Mouse (Mus musculus): Measurements from ENCODE around the gene Pomt1. TPM values are rescaled to one million over a fixed set of nuclear protein-coding genes. Genes with fewer than 3 reads are reported as not detected.
"Not testable (repeated sequence)": the region's sequence is repeated elsewhere in the genome, so short reads cannot be mapped to it uniquely, and the experiment has no call there.

Gene Pomt1
- polyA plus RNA-seq, 1 experiment = 18.4 TPM

GRCm38 (mm10) chr2:32295285-32295684 is 58.9 kb downstream of the Pomt1 start:
- H3K4me3 ChIP-seq (ENCODE audit: low read depth, low read length) = no peak overlapping the region
- peaks cover 48% of the 10 kb centered on the region for H3K36me3 ChIP-seq (ENCODE audit: control insufficient read depth, insufficient read depth, low read length)
- H3K27ac ChIP-seq (ENCODE audit: insufficient read depth, low read depth, low read length) = no peak overlapping the region
- 86% methylated on average over 3 of the region's 3 CpGs for WGBS
- no peaks in the 10 kb centered on the region for H3K4me1 ChIP-seq (ENCODE audit: control insufficient read depth, insufficient read depth, insufficient read length, low read length)
- H3K27me3 ChIP-seq (ENCODE audit: control insufficient read depth, insufficient read depth, low read length) = no peaks in the 10 kb centered on the region
- TF ChIP-seq CTCF (IDR thresholded peaks at IDR 0.05; ENCODE audit: extremely low read depth, insufficient read length, insufficient replicate concordance, low read depth, low read length) (no peak), POLR2A (IDR thresholded peaks at IDR 0.05; ENCODE audit: low read depth, low read length) (no peak)

GRCm38 (mm10) chr2:32295842-32296241 is 59.5 kb downstream of the Pomt1 start:
- peaks cover 51% of the 10 kb centered on the region for H3K36me3 ChIP-seq (ENCODE audit: control insufficient read depth, insufficient read depth, low read length)
- not testable (repeated sequence) for H3K27ac ChIP-seq (ENCODE audit: insufficient read depth, low read depth, low read length); H3K4me1 ChIP-seq (ENCODE audit: control insufficient read depth, insufficient read depth, insufficient read length, low read length); H3K4me3 ChIP-seq (ENCODE audit: low read depth, low read length); H3K27me3 ChIP-seq (ENCODE audit: control insufficient read depth, insufficient read depth, low read length)
- WGBS = 86% methylated on average over 2 of the region's 2 CpGs

GRCm38 (mm10) chr2:32299469-32299868 is 63.1 kb downstream of the Pomt1 start:
- Histone ChIP-seq H3K27ac (ENCODE audit: insufficient read depth, low read depth, low read length) (no peak overlapping the region), H3K36me3 (ENCODE audit: control insufficient read depth, insufficient read depth, low read length) (peaks cover 61% of the 10 kb centered on the region), H3K27me3 (ENCODE audit: control insufficient read depth, insufficient read depth, low read length) (no peaks in the 10 kb centered on the region), H3K4me1 (ENCODE audit: control insufficient read depth, insufficient read depth, insufficient read length, low read length) (no peaks in the 10 kb centered on the region), H3K4me3 (ENCODE audit: low read depth, low read length) (no peak overlapping the region)
- no peak for TF ChIP-seq POLR2A (IDR thresholded peaks at IDR 0.05; ENCODE audit: low read depth, low read length)
- TF ChIP-seq CTCF (IDR thresholded peaks at IDR 0.05; ENCODE audit: extremely low read depth, insufficient read length, insufficient replicate concordance, low read depth, low read length) = no peak
- 93% methylated on average over 4 of the region's 4 CpGs for WGBS

GRCm38 (mm10) chr2:32302952-32303351 is 66.6 kb downstream of the Pomt1 start:
- no peak overlapping the region for H3K4me3 ChIP-seq (ENCODE audit: low read depth, low read length)
- no peak overlapping the region for H3K27ac ChIP-seq (ENCODE audit: insufficient read depth, low read depth, low read length)
- no peaks in the 10 kb centered on the region for H3K4me1 ChIP-seq (ENCODE audit: control insufficient read depth, insufficient read depth, insufficient read length, low read length)
- TF ChIP-seq POLR2A (IDR thresholded peaks at IDR 0.05; ENCODE audit: low read depth, low read length) = no peak
- peak; percentile 23; the same call in 1 of the 2 replicates for TF ChIP-seq CTCF (IDR thresholded peaks at IDR 0.05; ENCODE audit: extremely low read depth, insufficient read length, insufficient replicate concordance, low read depth, low read length)
- 91% methylated on average over 10 of the region's 10 CpGs for WGBS
- H3K36me3 ChIP-seq (ENCODE audit: control insufficient read depth, insufficient read depth, low read length) = peaks cover 78% of the 10 kb centered on the region
- H3K27me3 ChIP-seq (ENCODE audit: control insufficient read depth, insufficient read depth, low read length) = no peaks in the 10 kb centered on the region

- H3K36me3 ChIP-seq (ENCODE audit: control insufficient read depth, insufficient read depth, low read length) = peaks cover 70% of the 10 kb centered on the region
- 62% methylated on average over 8 of the region's 8 CpGs for WGBS
- H3K27me3 ChIP-seq (ENCODE audit: control insufficient read depth, insufficient read depth, low read length) = no peaks in the 10 kb centered on the region
- no peak overlapping the region for H3K27ac ChIP-seq (ENCODE audit: insufficient read depth, low read depth, low read length)
- H3K4me3 ChIP-seq (ENCODE audit: low read depth, low read length) = no peak overlapping the region
- no peak for TF ChIP-seq POLR2A (IDR thresholded peaks at IDR 0.05; ENCODE audit: low read depth, low read length)
- peak; percentile 66; the same call in 1 of the 2 replicates for TF ChIP-seq CTCF (IDR thresholded peaks at IDR 0.05; ENCODE audit: extremely low read depth, insufficient read length, insufficient replicate concordance, low read depth, low read length)
- H3K4me1 ChIP-seq (ENCODE audit: control insufficient read depth, insufficient read depth, insufficient read length, low read length) = no peaks in the 10 kb centered on the region
Measured at GRCm38 (mm10) chr2:32304145-32304832, 67.9 kb downstream of the Pomt1 start.

Other genes starting within 250 kb of the Pomt1 start
- 8.2 and 25.3 TPM in 2 replicates for gene Fam78a, start 151.7 kb upstream of the Pomt1 start, polyA plus RNA-seq (2012; rRNA removed)
- 2.2 and 3.5 TPM in 2 replicates for gene Plpp7, start 141.1 kb upstream of the Pomt1 start, polyA plus RNA-seq (2012; rRNA removed)
- 16.3 and 23.4 TPM in 2 replicates for gene Prrc2b, start 85.5 kb upstream of the Pomt1 start, polyA plus RNA-seq (2012; rRNA removed)
- gene Uck1, start 23.6 kb downstream of the Pomt1 start, polyA plus RNA-seq (2012; rRNA removed) = 39.0 and 64.9 TPM in 2 replicates
- gene Golga2, start 50.8 kb downstream of the Pomt1 start, polyA plus RNA-seq (2012; rRNA removed) = 21.7 and 37.4 TPM in 2 replicates
- gene Swi5, start 51.5 kb downstream of the Pomt1 start, polyA plus RNA-seq (2012; rRNA removed) = 44.8 and 65.3 TPM in 2 replicates
- gene Ciz1, start 115.7 kb downstream of the Pomt1 start, polyA plus RNA-seq (2012; rRNA removed) = 121 and 275 TPM in 2 replicates
- gene Dnm1, start 116.7 kb downstream of the Pomt1 start, polyA plus RNA-seq (2012; rRNA removed) = 248 and 480 TPM in 2 replicates
- 117 and 134 TPM in 2 replicates for gene 1110008P14Rik, start 145.3 kb downstream of the Pomt1 start, polyA plus RNA-seq (2012; rRNA removed)
- 5.5 and 5.8 TPM in 2 replicates for gene Lcn2, start 151.7 kb downstream of the Pomt1 start, polyA plus RNA-seq (2012; rRNA removed)
- gene Ptges2, start 159.3 kb downstream of the Pomt1 start, polyA plus RNA-seq (2012; rRNA removed) = 22.3 and 32.6 TPM in 2 replicates
- 2.4 and 4.4 TPM in 2 replicates for gene Naif1, start 213.9 kb downstream of the Pomt1 start, polyA plus RNA-seq (2012; rRNA removed)
- 12.5 and 27.0 TPM in 2 replicates for gene Slc25a25, start 214.9 kb downstream of the Pomt1 start, polyA plus RNA-seq (2012; rRNA removed)